Mouse (Mus musculus) cerebellum, postnatal 4 days (tissue): Measurements from ENCODE around the gene Ltbp4.

ENCODE experiments used
- DNase-seq, 2 experiments: peaks; one replicate each; pipeline ENCODE4 v3.0.0; 2022; ENCODE audit warnings: low spot score in 2 of 2, mixed read lengths in 1 of 2

Gene Ltbp4

GRCm38 (mm10) chr7:27327500-27327899, 10.0 kb downstream of the Ltbp4 start:
- no peak for DNase-seq

- no peak for DNase-seq
Measured at GRCm38 (mm10) chr7:27326101-27326880, 11.2 kb downstream of the Ltbp4 start.

GRCm38 (mm10) chr7:27325697-27326096, 11.8 kb downstream of the Ltbp4 start:
- DNase-seq, result no peak

- DNase-seq, result no peak
Measured at GRCm38 (mm10) chr7:27324928-27325327, 12.6 kb downstream of the Ltbp4 start.

- no peak for DNase-seq
Measured at GRCm38 (mm10) chr7:27324161-27324560, 13.3 kb downstream of the Ltbp4 start.

GRCm38 (mm10) chr7:27323001-27323400, 14.5 kb downstream of the Ltbp4 start:
- no peak for DNase-seq

GRCm38 (mm10) chr7:27322291-27322690, 15.2 kb downstream of the Ltbp4 start:
- no peak for DNase-seq

- DNase-seq, result no peak
Measured at GRCm38 (mm10) chr7:27319411-27319810, 18.1 kb downstream of the Ltbp4 start.

GRCm38 (mm10) chr7:27315958-27316357, 21.5 kb downstream of the Ltbp4 start:
- DNase-seq, result peak in 1 of 2 experiments; percentile 70

- DNase-seq, result no peak
Measured at GRCm38 (mm10) chr7:27314393-27314792, 23.1 kb downstream of the Ltbp4 start.

GRCm38 (mm10) chr7:27311651-27312284, 25.7 kb downstream of the Ltbp4 start:
- DNase-seq, result no peak

GRCm38 (mm10) chr7:27310996-27311535, 26.4 kb downstream of the Ltbp4 start:
- DNase-seq, result no peak

GRCm38 (mm10) chr7:27310306-27310705, 27.2 kb downstream of the Ltbp4 start:
- DNase-seq, result peak in 1 of 2 experiments; percentile 80

- DNase-seq, result no peak
Measured at GRCm38 (mm10) chr7:27309832-27310231, 27.7 kb downstream of the Ltbp4 start.

- DNase-seq, result no peak
Measured at GRCm38 (mm10) chr7:27308821-27309549, 28.5 kb downstream of the Ltbp4 start.

GRCm38 (mm10) chr7:27307551-27307950, 29.9 kb downstream of the Ltbp4 start:
- DNase-seq, result no peak

GRCm38 (mm10) chr7:27306161-27307160, 31.0 kb downstream of the Ltbp4 start:
- peak in 1 of 2 experiments; percentile 64 for DNase-seq

- no peak for DNase-seq
Measured at GRCm38 (mm10) chr7:27305091-27305730, 32.3 kb downstream of the Ltbp4 start.

- DNase-seq, result peak; percentile 54 to 80
Measured at GRCm38 (mm10) chr7:27302172-27302571, 35.3 kb downstream of the Ltbp4 start.

- DNase-seq, result no peak
Measured at GRCm38 (mm10) chr7:27300801-27301200, 36.7 kb downstream of the Ltbp4 start.
